Mouse (Mus musculus): ENCODE data around the gene Trim25.
"Not testable (repeated sequence)": the region's sequence is repeated elsewhere in the genome, so short reads cannot be mapped to it uniquely, and the experiment has no call there.

The Trim25 gene

DNA sequence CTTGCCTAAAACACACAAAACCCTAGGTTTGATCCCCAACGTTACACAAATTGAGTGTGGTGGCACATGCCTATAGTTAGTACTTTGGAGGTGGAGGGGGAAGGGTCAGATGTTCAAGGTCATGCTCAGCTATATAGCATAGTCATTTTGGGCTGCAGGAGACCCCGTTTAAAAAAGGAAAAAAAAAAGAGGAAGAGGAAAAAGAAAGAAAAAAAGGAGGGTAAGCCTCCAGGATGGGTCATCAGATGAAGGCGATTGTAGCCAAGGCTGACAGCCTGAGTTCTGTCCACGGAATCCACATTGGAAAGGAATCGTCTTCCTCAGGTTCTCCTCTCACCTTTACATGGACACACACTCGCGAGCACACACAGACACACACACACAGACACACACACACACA is 4.7 kb upstream of the Trim25 start:
- in situ Hi-C loops (cut with MboI, MseI) = no loop called here

DNA sequence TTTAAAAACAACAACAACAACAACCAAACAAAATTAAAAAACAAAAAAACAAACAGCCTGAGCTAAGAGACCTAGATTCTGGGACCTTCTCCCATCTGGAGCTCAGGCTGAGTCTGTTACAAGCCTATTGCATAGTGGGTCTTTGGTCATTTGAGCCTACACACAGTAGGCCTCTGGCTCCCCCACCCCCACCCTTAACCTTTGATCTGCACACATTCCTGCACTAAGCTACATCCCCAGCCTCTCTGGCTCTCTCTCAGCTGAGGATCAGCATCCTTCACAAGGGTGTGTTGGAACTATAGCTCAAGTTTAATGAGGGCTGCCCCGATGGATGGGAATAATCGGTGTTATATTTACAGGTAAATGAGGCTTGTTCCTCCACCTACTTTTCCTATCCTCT is 3.6 kb upstream of the Trim25 start:
- in situ Hi-C loops (cut with MboI, MseI) = no loop called here

- in situ Hi-C loops (cut with MboI, MseI) = no loop called here
These were observed 2.7 kb upstream of the Trim25 start for GRCm38 (mm10) chr11:88996427-88996826.

DNA sequence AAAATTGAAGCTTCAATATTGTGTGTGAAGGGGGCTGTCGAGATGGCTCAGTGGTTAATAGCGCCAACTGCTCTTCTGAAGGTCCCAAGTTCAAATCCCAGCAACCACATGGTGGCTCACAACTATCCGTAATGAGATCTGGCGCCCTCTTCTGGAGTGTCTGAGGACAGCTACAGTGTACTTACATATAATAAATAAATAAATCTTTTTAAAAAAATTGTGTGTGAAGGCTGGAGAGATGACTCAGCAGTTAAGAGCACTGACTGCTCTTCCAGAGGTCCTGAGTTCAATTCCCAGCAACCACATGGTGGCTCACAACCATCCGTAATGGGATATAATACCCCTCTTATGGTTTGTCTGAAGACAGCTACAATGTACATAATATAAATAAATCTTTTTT is 1.8 kb upstream of the Trim25 start:
- in situ Hi-C loops (cut with MboI, MseI) = not testable (repeated sequence)

- in situ Hi-C loops (cut with MboI, MseI) = no loop called here
These were observed 770 bp upstream of the Trim25 start for GRCm38 (mm10) chr11:88998406-88998805.

- in situ Hi-C loops (cut with MboI, MseI) = no loop called here
These were observed 749 bp downstream of the Trim25 start for GRCm38 (mm10) chr11:88999723-89000526.

- in situ Hi-C loops (cut with MboI, MseI) = no loop called here
These were observed 1.3 kb downstream of the Trim25 start for GRCm38 (mm10) chr11:89000527-89000819.

- in situ Hi-C loops (cut with MboI, MseI) = no loop called here
These were observed 2.4 kb downstream of the Trim25 start for GRCm38 (mm10) chr11:89001569-89001968.

- in situ Hi-C loops (cut with MboI, MseI) = no loop called here
These were observed 2.9 kb downstream of the Trim25 start for GRCm38 (mm10) chr11:89002068-89002467.

GRCm38 (mm10) chr11:89002621-89003020 is 3.4 kb downstream of the Trim25 start:
- in situ Hi-C loops (cut with MboI, MseI) = no loop called here

- in situ Hi-C loops (cut with MboI, MseI) = no loop called here
These were observed 3.9 kb downstream of the Trim25 start for GRCm38 (mm10) chr11:89003078-89003477.

GRCm38 (mm10) chr11:89003726-89004125 is 4.5 kb downstream of the Trim25 start:
- in situ Hi-C loops (cut with MboI, MseI) = no loop called here

- in situ Hi-C loops (cut with MboI, MseI) = no loop called here
These were observed 6.3 kb downstream of the Trim25 start for GRCm38 (mm10) chr11:89005473-89005872.

- in situ Hi-C loops (cut with MboI, MseI) = no loop called here
These were observed 7.2 kb downstream of the Trim25 start for GRCm38 (mm10) chr11:89006404-89006803.

GRCm38 (mm10) chr11:89007582-89007981 is 8.4 kb downstream of the Trim25 start:
- in situ Hi-C loops (cut with MboI, MseI) = no loop called here

DNA sequence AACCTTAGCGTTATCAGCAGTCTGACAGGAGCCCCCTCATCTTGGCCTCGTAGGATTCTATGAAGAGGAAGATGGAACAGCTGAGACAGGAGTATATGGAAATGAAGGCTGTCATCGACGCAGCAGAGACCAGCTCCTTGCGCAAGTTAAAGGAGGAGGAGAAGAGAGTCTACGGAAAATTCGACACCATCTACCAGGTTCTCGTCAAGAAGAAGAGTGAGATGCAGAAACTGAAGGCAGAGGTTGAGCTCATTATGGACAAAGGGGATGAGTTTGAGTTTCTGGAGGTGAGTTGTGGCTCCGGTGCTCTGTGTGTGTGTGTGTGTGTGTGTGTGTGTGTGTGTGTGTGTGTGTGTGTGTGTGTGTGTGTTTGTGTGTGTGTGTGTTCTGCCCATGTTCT is 9.9 kb downstream of the Trim25 start:
- in situ Hi-C loops (cut with MboI, MseI) = no loop called here

DNA sequence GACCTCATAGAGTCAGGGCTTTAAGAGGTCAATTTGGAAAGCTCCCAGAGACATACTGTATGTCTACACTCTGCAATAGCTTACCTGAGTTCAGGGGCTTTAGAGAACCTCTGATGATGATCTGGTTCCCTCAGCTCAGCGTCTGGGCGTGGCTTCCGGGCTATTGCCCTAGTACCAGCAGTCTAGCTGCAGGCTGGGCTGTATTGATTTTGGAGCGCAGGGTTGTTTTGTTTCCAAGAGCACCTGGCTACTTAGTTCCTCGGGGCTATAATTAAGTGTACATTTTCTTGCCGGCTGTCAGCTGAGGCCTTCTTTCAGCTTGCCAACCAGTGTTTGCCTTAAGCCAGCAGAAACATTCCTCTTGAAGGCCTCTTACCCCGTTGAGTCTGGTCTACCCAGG is 10.3 kb downstream of the Trim25 start:
- in situ Hi-C loops (cut with MboI, MseI) = no loop called here

DNA sequence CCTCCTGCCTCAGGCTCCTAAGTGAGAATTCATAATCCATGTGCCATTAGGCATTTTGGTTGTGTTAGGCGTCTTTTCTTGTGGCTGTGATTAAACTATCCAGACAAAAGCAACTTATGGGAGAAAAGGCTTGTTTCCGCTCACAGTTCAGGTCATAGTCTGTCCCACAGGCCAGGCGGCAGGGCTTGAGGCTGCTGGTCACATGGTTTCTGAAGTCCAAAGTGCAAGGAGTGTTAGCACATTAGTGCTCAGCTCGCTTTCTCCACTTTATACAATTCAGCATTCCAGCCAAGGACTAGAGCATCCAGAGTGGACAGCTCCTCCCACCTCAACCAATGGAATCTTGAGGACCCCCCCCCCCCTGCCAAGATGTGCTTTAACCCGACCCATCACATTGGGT is 13.1 kb downstream of the Trim25 start:
- in situ Hi-C loops (cut with MboI, MseI) = no loop called here

DNA sequence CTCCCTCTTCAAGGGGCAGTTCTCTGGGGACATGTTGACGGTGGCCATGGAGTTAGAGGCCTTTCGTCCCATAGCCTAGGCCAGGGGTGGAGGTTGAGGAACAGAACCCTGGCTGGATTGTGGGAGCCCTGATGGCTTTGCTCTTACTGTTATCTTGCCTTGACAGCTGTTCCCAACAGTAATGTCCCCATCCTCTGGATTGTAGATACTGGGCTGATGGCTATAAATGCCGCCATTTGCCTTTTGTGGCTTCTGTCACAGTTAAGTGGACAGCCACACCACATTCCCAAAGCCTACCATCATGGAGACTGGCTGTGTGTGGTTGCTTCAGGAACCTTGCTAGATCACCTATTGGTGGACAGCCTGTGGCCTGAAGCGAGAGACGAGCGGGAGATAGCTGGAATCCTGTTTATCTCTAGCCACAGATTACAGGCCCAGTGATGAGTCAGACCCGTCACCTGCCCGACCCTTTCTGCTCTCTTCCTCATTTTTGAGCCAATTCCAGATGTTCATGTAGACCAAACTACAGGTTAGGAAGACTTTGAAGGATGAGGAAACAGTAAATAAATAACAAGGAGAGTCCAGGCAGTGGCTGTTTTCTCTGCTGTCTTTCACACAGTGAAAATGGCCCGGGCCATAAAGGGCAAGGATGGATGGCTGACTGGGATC is 18.5 kb downstream of the Trim25 start:
- in situ Hi-C loops (cut with MboI, MseI) = no loop called here

DNA sequence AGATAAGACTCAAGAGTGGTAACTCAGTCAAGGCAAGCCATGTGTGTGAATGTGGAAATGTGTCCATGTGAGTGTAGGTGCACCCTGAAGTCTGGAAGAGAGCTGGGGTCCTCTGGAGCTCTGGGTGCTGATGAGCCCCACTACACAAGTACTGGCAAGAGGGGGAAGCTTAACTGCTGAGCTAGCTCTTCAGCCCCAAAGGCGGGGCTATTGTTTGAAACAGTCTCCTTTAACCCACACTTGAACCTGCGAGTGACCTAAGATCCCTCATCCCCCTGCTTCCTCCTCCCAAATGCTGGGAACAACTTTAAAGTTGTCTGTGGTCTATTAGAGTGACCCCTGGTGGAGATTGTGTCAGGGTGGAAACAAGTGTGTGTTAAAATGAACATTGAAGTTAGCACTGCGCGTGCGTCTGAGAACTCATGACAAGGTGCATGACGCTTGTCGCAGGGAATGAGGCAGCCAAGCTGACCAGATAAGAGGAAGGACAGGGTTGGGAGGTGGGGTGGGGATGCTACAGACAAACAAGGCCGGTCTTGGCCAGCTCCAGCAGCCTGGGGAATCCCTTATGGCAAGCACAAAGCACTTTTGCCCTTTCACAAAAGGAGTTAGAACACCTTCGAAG is 21.6 kb downstream of the Trim25 start:
- in situ Hi-C loops (cut with MboI, MseI) = no loop called here

DNA sequence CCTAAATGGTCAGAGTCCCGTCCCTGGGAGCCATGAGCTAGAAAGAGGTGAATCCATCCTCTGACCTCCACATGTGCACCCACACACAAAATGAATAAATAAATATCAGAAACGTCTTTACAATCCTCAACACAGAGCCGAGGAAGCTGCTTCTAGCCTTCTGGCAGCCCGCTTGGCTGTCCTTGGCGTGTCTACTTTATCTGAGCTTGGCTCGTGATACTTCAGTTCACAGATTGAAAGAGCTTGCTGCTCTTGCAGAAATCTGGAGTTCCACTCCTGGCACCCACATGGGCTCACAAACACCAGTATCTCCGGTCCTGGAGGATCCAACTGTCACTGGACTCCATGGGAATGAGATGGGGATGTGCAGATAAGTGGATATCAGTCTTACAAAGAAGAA is 22.5 kb downstream of the Trim25 start:
- in situ Hi-C loops (cut with MboI, MseI) = no loop called here

GRCm38 (mm10) chr11:89022120-89022731 is 23.1 kb downstream of the Trim25 start:
- in situ Hi-C loops (cut with MboI, MseI) = no loop called here

DNA sequence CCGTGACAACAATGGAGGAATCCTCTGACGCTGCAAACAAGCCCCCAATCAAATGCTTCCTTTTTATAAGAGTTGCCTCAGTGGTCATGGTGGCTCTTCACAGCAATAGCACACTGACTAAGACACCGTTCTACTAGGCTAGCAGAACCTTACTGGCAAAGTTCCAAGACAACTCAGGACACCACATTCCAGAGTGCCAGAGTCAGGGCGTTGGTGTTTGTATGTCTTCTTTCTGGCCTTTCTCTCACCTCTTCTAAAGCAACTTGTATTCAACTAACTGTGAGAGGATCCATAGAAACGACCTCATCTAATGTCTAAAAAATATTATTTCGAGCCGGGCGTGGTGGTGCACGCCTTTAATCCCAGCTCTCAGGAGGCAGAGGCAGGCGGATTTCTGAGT is 24.3 kb downstream of the Trim25 start:
- in situ Hi-C loops (cut with MboI, MseI) = no loop called here
